Mouse (Mus musculus): Measurements from ENCODE around the gene Stmn1.

Gene Stmn1

DNA sequence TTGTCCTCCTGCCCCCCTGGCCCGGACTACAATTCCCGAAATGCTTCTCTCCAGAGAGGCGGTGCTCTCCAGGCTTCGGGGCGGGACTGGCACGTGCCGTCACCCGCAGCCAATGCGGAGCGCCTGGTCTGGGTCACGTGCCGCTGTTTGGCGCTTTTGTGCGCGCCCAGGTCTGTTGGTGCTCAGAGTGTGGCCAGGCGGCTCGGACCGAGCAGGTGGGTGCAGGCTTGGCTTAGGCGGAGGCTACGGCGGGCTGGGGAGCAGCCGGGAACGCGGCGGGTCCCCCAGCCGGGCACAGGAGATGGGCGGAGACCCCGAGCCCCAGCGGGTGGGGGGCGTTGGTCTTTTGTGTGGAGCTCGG, at the start of gene Stmn1:
Stmn1 (plus strand) TSS at position 106 of the 361 bp plus-strand sequence.
- DNase-seq (ENCODE audit: low spot score) = peak; percentile 93

DNA sequence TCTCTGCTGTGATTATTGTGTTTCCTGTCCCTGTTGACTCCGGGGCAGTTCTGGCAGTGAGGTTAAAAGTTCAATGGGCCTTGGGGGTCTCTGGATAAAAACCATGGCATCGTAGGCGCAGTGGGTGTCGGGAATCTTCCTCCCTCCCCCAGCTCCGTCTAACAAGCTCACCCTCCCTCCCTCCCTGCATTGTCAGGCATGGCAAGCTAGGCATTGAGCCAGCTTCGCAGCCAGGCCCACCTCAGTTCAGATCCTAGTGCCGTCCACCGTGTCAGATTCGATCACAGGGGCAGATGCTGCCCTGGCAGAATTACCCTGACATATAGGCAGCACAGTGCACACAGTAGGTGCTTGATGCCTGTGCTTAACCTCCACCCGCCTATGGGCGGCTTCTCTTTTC, 46.1 kb upstream of the Stmn1 start:
- no peak for DNase-seq (ENCODE audit: low spot score)

DNA sequence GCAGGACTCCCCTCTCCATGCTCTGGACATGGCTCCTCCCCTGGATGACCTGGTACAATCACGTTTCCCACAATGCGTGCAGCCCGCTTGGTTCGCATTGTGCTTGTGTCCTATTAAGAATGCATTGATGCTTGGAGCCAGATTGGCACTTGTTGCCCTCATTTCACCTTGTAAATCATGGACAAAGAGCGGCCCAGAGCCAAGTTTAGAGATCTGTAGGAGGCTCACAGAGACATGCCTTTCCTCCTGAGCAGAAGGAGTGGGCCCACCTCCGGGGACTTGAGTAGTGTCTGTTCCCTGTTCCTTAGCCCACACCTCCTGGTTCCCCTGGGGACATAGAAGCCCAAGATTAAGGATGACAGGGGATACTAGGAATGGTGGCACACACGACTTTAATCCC, 44.2 kb upstream of the Stmn1 start:
- no peak for DNase-seq (ENCODE audit: low spot score)

DNA sequence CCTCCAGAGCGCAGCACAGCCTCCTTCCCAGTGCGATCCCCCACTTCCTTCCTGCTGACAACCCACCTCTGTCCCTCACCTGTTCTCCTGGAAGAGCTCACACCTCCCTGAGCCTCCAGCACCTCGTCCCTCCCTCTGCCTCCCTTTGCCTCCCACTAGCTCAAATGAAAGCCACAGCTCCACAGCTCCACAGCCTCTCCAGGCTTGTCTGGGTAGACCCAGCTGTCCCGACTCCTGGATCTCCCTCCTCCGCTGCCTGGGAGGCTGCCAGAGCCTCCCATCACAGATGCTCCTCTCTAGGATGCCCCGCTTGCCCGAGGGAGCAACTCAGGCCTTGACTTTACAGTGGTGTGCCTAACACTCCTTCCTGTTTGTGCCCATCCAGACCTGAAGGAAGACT, 43.0 kb upstream of the Stmn1 start:
- no peak for DNase-seq (ENCODE audit: low spot score)

DNA sequence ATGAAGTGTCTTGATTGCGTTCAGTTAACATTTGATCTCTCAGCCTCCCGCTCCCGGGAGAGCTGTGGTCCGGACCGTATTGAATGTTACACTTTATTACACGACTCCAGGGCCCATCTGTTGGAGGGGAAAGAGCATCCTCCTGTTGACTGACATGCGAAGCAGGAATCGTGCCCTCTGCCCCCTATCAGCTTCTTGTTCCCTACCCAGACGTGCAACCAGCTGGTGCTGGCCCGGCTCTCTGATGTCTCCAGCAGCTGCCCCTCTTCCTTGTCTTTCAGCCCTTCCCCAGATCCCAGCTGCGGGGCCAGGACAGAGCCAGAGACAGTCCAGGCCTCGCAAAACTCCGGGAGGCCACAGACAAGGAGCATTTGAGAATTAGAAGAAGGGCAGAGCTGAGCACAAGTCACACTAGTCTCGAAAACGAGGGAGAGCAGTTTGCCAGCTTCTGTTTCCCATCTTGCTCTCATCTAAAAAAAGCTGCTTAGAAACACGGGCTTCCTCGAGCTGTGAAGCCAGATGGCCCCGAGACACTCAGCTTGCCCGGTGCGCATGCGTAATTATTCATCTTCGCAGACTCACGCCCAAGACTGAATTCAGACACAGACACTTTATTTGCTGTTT, 37.6 kb upstream of the Stmn1 start:
- DNase-seq (ENCODE audit: low spot score) = no peak

DNA sequence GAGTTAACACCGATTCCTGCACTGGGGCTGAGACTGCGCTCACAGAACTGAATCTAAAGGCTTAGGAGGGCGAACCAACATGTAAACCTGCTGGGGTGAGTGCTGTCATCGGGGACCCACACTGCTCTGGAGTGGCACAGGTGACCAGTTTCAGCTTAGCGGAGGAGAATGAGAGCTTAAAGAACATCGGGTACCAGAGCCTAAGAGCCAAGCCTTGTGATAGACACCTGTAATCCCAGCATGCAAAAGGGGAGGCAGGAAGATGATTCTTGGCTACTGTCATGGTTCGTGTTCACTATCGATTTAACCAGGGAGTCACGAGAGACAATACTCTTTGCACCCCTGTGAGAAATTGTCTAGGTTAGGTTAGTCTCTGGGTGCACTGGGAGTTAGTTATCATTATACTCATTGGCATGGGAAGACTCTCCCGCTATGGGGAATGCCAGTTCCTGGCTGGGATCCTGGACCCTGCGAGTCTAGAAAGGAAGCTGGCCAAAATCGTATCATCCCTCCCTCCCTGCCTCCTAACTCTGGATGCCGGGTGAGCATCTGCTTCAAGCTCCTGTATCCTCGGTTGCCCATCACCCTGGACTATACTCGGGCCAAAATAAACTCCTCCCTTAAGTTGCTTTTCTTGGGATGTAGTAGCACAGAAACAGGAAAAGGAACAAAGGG, 35.3 kb upstream of the Stmn1 start:
- DNase-seq (ENCODE audit: low spot score) = no peak

DNA sequence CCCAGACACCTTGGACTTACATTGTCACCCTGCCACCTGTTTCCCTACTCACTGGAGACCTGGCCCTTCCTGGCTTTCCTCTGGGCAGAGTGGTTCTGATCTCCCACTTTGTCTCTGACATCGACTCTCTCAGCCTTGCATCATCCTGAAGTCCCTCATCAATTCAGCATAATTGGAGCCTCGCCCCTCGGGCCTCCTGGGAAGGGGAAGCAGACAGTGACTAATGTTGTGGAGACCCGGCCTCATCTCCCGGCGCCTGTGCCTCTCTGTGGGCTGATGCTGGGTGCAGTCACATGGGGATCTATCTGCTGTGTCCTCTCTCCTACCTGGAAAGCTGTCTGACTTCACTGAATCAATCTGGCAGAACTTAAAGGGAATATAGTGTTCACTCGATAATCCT, 31.9 kb upstream of the Stmn1 start:
- DNase-seq (ENCODE audit: low spot score) = no peak

DNA sequence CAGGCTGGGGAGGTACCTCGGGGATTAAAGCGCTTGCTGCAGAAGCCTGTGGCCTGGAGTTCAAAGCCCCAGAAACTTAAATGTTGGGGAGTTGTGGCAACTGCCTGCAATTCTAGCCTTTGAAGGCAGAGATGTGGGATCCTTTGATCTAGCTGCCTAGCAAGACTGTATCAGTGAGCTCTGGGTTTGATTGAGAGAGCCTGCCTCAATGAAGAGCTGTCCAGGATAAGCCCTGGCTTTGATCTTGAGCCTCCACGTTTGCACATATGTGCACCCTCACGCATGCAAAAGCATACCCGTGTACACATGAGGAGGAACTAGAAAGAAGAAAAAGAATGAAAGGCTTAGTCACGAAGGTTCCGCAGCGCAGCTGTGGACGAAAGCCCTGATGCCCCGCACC, 31.5 kb upstream of the Stmn1 start:
- no peak for DNase-seq (ENCODE audit: low spot score)

DNA sequence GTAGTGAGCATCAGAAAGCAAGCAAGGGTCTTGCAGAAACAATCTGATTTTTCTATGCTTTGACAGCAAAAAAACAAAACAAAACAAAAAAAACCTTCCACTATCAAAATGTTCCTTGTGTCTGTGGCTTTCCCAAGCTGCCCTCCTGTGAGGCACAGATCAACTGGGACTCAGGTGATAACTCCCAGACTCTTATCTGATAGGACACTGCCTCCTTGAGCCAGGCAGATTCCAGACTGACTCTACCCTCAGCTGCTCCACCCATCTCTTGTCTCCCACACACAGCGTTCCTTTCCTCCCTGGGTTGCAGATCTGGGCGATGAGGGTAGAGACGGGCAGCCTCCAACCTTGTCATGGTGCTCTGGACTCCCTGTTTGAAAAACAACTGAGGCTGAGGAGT, 29.0 kb upstream of the Stmn1 start:
- no peak for DNase-seq (ENCODE audit: low spot score)

DNA sequence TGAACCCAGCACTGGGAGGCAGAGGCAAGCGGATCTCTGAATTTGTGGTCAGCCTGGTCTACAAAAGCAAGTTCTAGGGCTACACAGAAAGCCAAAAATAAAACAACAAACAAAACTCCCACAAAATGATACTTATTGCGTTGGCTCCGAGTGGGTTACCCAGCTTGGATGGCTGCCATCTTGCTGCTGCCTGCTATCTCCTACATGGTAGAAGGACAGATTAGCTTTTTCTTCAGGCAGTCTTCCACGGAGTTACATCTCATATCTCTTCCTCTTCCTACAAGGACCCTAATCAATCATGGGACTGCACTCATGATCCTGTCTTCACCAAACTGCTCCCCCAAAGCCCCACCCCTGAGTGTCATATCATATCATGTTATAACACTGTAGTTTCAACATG, 28.2 kb upstream of the Stmn1 start:
- no peak for DNase-seq (ENCODE audit: low spot score)

DNA sequence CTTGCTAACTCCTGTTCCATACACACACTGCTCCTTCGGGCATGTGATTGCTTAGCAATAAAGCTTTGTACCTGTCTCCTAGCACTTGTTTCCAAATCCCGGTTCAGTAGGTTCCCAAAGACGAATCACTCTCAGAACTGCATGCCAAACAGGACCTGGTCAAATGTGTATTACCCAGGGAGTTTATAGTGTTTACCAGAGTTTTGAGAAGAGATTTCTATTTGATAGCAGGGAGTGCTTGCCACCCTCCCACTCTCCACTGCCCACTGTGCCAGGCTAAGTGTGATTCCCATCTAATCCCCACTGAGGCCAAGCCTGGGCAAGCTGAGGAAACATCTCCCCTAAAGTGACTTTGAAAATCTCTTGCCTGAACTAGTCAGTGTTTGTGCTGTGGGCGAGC, 25.9 kb upstream of the Stmn1 start:
- DNase-seq (ENCODE audit: low spot score) = no peak

DNA sequence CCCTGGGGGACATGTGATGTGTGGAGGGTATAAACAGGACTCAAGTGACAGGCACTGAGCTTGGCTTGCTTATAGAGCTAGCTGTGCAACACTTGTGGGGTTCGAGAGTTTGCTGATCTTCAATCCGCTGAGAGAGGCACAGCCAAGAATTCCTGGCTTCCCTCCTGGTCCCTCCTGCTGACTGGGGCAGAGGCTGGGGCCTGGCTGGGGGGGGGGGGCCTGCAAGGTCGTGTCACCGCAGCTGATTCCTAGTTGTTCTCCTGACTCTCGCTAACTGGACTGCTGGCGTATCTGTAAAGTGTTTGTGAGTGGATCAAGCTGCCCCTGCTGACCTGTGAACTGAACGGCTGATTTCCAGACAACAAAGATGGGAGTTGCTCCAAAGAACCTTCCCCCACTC, 24.5 kb upstream of the Stmn1 start:
- no peak for DNase-seq (ENCODE audit: low spot score)

DNA sequence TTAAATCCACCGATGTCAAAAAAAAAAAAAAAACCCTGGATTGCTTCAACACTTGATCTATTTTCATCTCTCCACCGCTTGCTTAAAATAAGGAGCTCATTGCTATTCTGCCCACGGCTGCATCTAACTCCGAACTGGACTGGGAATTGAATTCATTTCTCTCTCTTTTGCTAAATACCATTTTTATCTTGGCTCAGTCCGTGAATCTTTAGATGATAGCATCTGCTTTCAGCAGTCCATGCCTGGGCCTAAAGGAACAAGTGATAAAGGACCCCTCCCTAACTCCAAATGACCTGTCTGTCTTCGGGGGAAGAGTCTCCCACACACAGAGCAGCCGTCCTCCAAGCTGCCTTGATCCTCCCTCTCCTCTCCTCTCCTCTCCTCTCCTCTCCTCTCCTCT, 23.2 kb upstream of the Stmn1 start:
- no peak for DNase-seq (ENCODE audit: low spot score)

DNA sequence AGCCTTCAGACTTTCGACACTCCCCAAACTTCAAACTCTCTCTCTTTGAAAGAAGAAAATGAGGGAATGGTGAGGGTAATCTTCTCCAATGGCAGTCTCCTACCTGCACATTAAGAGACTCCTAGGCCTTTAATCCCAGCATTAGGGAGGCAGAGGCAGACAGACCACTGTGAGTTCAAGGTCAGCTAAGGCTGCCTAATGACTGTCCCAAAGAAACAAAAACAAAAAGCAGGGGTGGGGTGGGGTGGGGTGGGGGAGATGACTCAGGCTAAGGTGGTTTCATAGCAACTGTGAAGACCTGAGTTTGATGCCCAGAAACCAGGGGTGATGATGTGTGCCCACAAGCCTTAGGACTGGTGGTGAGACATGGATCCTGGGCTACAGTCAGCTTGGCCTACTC, 22.6 kb upstream of the Stmn1 start:
- no peak for DNase-seq (ENCODE audit: low spot score)

DNA sequence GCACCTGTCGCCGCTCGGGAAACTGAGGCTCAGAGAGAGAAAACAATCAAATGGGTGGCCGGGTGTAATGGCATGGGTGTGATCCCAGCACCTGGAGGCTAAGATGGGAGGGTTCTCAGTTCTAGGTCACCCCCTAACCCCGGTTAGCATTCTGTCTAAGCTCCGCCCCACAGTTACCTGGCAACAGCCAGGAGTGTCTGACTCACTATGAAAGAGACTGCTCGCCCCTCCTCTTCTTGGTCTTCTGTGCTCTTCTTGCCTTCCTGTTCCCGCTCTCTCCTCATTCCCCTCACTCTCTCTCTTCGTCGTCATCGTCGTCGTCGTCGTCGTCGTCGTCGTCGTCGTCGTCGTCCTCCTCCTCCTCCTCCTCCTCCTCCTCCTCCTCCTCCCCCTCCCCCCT, 20.2 kb upstream of the Stmn1 start:
- no peak for DNase-seq (ENCODE audit: low spot score)

DNA sequence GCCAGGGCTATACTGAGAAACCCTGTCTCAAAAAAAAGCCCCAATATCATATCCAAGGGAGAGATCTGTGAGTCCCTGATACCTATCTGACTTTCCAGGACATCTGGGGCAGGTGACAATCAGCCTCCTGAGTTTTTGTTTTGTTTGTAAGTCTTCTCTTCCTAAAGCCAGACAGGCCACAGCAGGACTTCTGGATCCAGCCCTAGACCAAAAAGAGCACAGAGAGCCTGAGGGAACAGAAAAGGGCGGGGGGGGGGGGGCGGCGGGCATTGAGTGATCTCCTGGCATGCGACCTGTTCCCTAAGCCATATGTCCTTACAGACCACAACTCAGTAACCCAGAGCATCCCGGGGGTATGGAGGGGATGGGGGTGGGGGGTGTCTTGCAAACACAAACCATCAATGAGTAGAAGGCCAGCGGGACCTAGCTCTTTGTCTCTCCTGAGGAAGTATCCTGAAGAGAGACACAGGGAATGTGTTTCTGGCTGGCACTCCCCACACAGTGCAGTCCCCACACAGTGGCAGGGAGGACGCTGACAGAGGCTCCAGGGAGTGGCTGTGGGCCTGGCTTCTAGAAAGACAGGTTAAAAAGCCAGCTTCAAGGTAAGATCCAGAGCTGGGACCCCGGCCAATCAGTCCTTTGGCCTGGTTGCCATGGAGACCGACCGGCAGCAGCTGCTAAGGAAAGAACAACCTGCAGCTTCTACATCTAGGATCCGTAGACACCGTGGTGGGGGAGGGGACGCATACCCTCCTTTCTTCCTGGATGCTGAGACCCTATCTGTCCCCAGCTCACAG, 18.3 kb upstream of the Stmn1 start:
- peak; percentile 67 for DNase-seq (ENCODE audit: low spot score)

DNA sequence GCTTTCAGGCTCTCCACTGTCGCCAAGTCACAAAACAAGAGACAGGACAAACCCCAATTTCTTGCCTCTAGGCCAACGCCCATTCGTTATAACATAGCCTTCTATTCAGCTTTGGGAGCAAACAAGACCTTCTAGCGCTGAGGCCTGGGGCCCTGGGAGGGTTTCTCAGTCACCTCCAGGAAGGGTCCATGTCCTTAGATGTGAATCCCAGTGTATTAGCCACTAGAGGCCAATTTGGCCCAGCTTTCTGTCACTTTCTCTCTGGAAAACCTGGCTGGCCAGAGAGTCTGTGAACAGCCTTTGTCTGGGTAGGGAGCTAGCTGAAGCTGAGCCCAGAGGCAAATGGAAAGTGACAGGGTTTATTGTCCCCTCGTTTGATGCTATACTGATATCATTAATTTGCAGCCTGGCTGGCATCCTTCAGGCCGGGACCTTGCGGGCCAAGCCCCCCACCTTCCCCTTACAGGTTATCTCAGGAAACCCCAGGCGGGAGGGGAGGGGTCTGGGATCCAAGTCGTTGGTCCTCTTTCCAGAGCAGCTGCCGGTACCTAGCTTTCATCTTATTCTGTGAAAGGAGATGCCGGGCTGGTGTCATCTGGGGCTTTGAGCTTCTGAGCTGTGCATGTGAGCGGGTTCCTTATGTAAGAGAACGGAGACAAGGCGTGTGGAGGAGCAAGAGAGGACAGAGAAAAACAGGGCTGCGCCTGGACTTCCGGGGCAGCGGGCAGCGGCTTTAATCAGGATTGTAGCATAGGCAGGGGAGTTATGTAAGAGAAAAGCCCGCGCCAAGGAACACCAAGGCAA, 17.5 kb upstream of the Stmn1 start:
- no peak for DNase-seq (ENCODE audit: low spot score)

DNA sequence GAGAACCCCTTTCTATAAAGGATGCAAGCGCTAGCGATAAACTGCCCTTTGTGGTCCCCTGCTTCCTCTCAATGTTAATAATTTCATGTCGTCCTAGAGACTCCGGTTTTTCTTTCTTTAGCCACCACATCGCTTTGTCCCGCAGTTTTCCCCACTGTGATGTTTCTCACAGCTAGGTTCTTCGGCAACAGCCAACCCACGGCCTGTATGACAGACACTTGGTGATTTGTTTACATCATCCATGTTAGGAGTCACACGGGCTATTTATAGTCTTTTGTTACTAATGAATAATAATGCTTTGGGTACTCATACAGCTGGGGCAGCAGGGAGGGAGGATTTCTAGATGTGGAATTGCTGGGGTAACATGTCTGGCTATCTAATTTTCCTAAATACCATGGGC, 16.6 kb upstream of the Stmn1 start:
- no peak for DNase-seq (ENCODE audit: low spot score)

DNA sequence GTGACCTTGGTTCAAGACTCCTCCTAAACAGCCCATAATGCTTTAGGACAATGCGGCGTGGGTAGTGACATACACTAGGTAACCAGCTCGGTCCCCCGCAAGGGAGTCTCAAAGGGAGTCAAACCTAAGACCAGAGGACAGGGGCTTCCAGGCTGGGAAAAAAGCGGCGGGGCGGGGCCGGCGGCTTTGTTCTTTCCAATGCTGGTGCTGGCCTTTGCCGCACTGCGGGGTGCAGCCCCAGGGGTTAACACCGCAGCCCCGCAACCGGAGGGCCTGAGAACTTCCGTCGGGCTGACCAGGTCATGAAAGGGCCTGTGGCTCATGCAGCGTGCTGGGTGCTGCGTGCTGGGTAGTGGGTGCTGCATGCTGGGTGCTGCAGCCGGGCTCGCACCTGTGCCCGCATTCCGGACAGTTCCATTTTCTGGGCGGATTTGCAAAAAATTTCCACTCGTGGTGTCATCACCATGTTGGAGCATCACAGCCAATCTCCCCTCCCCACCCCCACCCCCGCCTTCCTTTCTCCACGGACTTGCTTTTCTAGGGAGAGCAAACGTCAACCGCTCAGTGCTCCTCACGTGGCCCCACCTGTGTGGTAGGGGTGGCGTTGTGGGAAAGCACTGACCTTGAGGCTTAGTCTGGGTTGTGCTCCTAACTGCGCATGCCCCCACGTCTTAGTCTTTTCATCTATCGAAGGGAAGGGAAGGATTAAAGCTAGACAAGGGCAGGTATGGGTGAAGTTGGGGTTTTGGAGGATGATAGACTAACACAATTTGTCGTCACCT, 14.3 kb upstream of the Stmn1 start:
- peak; percentile 69 for DNase-seq (ENCODE audit: low spot score)

DNA sequence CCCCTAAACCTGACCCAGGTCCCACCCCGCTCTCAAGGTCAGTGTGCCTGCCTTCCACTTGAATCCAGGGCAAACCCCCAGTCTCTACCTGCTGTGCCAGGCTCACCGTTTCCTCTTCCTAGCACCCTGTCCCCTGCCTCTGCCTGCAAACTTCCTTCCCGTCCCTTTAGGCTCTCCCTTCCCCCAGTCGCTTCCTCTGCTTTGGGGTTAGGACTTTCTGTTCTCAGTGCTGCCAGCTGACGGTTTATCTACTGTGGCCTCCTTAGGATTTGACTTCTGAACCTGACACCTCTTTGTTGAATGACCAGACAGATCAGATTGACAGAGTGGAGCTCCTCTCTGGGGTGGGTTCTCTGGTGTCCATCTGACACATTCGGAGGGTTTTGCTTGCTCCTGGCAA, 12.8 kb upstream of the Stmn1 start:
- no peak for DNase-seq (ENCODE audit: low spot score)

DNA sequence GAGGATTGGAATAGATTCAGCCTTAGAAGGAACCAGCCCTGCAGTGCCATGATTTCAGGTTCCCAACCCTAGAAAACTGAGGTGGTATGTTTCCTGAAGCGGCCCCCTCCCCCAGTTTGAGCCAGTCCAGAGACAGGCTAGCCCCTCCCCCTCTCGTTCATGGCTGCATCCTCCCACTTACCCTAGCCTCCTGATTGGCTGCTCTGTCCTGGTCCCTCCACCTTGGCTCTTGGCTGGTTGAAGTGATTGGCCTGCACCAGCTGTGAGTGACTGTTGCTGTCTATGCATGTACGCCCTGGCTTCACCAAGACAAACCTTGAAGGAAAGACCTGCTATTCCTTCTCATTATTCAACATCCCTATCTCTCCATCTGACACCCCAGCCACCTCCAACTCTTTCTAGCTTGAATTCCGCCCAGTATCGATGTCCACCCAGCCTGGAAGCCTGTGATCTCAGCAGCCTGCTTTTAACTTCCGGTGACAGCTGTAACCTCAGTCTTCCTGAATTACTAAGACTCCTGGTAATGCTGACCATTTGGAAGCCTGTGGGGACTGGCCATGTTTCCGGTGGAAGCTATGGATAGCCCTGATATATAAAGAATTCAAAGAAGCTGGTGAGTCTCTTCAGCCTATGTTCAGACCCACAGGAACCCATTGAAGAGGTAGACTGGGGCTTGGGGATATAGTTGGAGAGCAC, 10.8 kb upstream of the Stmn1 start:
- no peak for DNase-seq (ENCODE audit: low spot score)

All from testis, postnatal 10 days (tissue).